Mouse (Mus musculus) small intestine, adult 2 months (tissue): Measurements from ENCODE around the gene Ilkap.

ENCODE experiments used
- CTCF ChIP-seq: fragments of 200-500 bp; IDR thresholded peaks from 2 replicates; pipeline ENCODE4 v1.5.1; 2012; ENCODE audit warnings: low read depth, mild to moderate bottlenecking, control low read depth, inconsistent platforms, low read length, moderate library complexity, mixed read lengths; ENCODE audit not compliant: insufficient replicate concordance, insufficient read length; ENCODE audit errors: extremely low read depth
- POLR2A ChIP-seq: fragments of 200-500 bp; IDR thresholded peaks from 2 replicates; pipeline ENCODE4 v1.6.1; 2012; ENCODE audit warnings: low read depth, mild to moderate bottlenecking, control low read depth, inconsistent platforms, low read length, moderate library complexity

DNA sequence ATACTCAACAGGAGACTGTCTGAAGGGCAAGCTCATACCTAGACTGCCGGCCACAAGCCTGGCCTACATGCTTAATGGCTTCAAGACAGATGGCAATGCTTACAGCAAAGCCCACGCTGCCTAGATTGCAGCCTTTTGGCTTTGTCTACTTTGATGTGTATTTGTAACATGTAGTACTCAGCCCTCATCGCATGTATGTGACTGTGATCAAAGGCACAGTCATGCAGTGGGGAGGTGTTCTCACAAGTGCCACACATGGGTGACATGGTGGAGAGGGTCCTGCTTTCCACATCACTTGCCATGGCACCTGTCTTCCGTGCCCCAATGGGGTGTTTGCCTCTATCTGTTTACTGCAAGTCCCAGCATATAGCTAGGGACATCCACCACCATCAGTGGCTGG, 47.9 kb upstream of the Ilkap start:
- TF ChIP-seq CTCF (no peak), POLR2A (no peak)
